Mouse (Mus musculus) cortical plate, adult 2 months (tissue): ENCODE data around the gene Cyp27b1. TPM values are rescaled to one million over a fixed set of nuclear protein-coding genes. Genes with fewer than 3 reads are reported as not detected.
"Not testable (repeated sequence)": the region's sequence is repeated elsewhere in the genome, so short reads cannot be mapped to it uniquely, and the experiment has no call there.

Source experiments
- H3K27ac ChIP-seq: fragments of 200-500 bp; 2 replicates; pipeline ENCODE4 v1.5.1; 2012; ENCODE audit warnings: low read length, control low read depth, inconsistent platforms; ENCODE audit not compliant: insufficient read depth
- H3K4me1 ChIP-seq: fragments of 200-500 bp; 2 replicates; pipeline ENCODE4 v1.6.1; 2011; ENCODE audit warnings: low read length; ENCODE audit not compliant: control insufficient read depth, insufficient read depth
- H3K4me3 ChIP-seq: fragments of 200-500 bp; 2 replicates; pipeline ENCODE4 v1.5.1; 2011; ENCODE audit warnings: mild to moderate bottlenecking, low read length, control low read depth; ENCODE audit not compliant: insufficient read depth
- CTCF ChIP-seq: fragments of 200-500 bp; IDR thresholded peaks from 2 replicates; pipeline ENCODE4 v1.5.1; 2011; ENCODE audit warnings: mild to moderate bottlenecking, control low read depth, low read length; ENCODE audit not compliant: insufficient read depth; ENCODE audit errors: extremely low read depth
- POLR2A ChIP-seq: fragments of 200-500 bp; IDR thresholded peaks from 2 replicates; pipeline ENCODE4 v1.6.1; 2011; ENCODE audit warnings: mild to moderate bottlenecking, low read length, control low read depth; ENCODE audit not compliant: insufficient read depth; ENCODE audit errors: extremely low read depth
- polyA plus RNA-seq: library from polyadenylated mRNA; depleted of rRNA; stranded (reverse); fragments of >200 nt; gene quantifications from 2 replicates; pipeline ENCODE4 v1.2.3, GENCODE M21; 2012

Cyp27b1 gene
- polyA plus RNA-seq, 1 experiment = 0.67 TPM

- Histone ChIP-seq H3K27ac (no peak within 1 kb of the TSS), H3K4me3 (peak within 1 kb of the TSS; percentile 29), H3K4me1 (peaks cover 3% of the 10 kb centered on the region; the same call in 1 of the 2 replicates)
- TF ChIP-seq POLR2A = no peak
- TF ChIP-seq CTCF = no peak
These were observed 12.2 kb downstream of the Cyp27b1 start, which contains the start of gene March9 for GRCm38 (mm10) chr10:127059968-127060916. Gene March9, minus strand, starts transcription at chr10:127060184.

GRCm38 (mm10) chr10:127061085-127061484, 13.0 kb downstream of the Cyp27b1 start:
- no peak overlapping the region for H3K4me3 ChIP-seq

GRCm38 (mm10) chr10:127061513-127061912, 13.5 kb downstream of the Cyp27b1 start:
- Histone ChIP-seq H3K27ac (no peak overlapping the region), H3K4me3 (no peak overlapping the region), H3K4me1 (peaks cover 3% of the 10 kb centered on the region; the same call in 1 of the 2 replicates)
- TF ChIP-seq POLR2A (no peak), CTCF (no peak)

More at GRCm38 (mm10) chr10:127061085-127061484, 13.0 kb downstream of the Cyp27b1 start:
- TF ChIP-seq CTCF = no peak
- no peak for TF ChIP-seq POLR2A
- Histone ChIP-seq H3K27ac (no peak overlapping the region), H3K4me1 (peaks cover 3% of the 10 kb centered on the region; the same call in 1 of the 2 replicates)

- H3K27ac ChIP-seq, H3K4me3 ChIP-seq, H3K4me1 ChIP-seq: not testable (repeated sequence)
These were observed 14.1 kb downstream of the Cyp27b1 start for GRCm38 (mm10) chr10:127062101-127062500.

- TF ChIP-seq CTCF = no peak
- no peak for TF ChIP-seq POLR2A
- Histone ChIP-seq H3K4me3 (no peak overlapping the region; the same call in 1 of the 2 replicates), H3K27ac (no peak overlapping the region), H3K4me1 (peaks cover 3% of the 10 kb centered on the region; the same call in 1 of the 2 replicates)
These were observed 14.5 kb downstream of the Cyp27b1 start for GRCm38 (mm10) chr10:127062503-127062902.

- peaks cover 3% of the 10 kb centered on the region; the same call in 1 of the 2 replicates for H3K4me1 ChIP-seq
- H3K27ac ChIP-seq = peak within 1 kb of the TSS; percentile 48
These were observed 15.3 kb downstream of the Cyp27b1 start, which contains the start of gene Cdk4 for GRCm38 (mm10) chr10:127063239-127063872. Gene Cdk4, plus strand, starts transcription at chr10:127063534.

GRCm38 (mm10) chr10:127063913-127064870, 16.1 kb downstream of the Cyp27b1 start:
- Histone ChIP-seq H3K27ac (peak overlapping the region; percentile 48), H3K4me1 (peaks cover 3% of the 10 kb centered on the region; the same call in 1 of the 2 replicates), H3K4me3 (peak overlapping the region; percentile 78)
- TF ChIP-seq CTCF (no peak), POLR2A (no peak)

More at GRCm38 (mm10) chr10:127063239-127063872, 15.3 kb downstream of the Cyp27b1 start, which contains the start of gene Cdk4:
- peak within 1 kb of the TSS; percentile 78 for H3K4me3 ChIP-seq
- no peak for TF ChIP-seq CTCF
- TF ChIP-seq POLR2A = peak; percentile 52; the same call in 1 of the 2 replicates

GRCm38 (mm10) chr10:127065981-127066380, 17.9 kb downstream of the Cyp27b1 start:
- Histone ChIP-seq H3K27ac (no peak overlapping the region), H3K4me1 (peaks cover 3% of the 10 kb centered on the region; the same call in 1 of the 2 replicates), H3K4me3 (no peak overlapping the region)
- TF ChIP-seq POLR2A = no peak

- H3K27ac ChIP-seq = no peak overlapping the region
- H3K4me3 ChIP-seq = no peak overlapping the region
- peaks cover 3% of the 10 kb centered on the region; the same call in 1 of the 2 replicates for H3K4me1 ChIP-seq
- TF ChIP-seq CTCF = no peak
- no peak for TF ChIP-seq POLR2A
These were observed 18.5 kb downstream of the Cyp27b1 start for GRCm38 (mm10) chr10:127066519-127067018.
